Mouse (Mus musculus): Measurements from ENCODE around the gene Fkrp. TPM values are rescaled to one million over a fixed set of nuclear protein-coding genes. Genes with fewer than 3 reads are reported as not detected.

The Fkrp gene
- polyA plus RNA-seq, 1 experiment, result 14.8 TPM

GRCm38 (mm10) chr7:16845072-16845819 is 28.7 kb upstream of the Fkrp start:
- Histone ChIP-seq H3K36me3 (replicated peaks; ENCODE audit: low read length) (peaks cover 66% of the 10 kb centered on the region), H3K4me3 (replicated peaks) (peak overlapping the region; percentile 93), H3K27me3 (replicated peaks) (no peaks in the 10 kb centered on the region), H3K4me1 (peaks cover 72% of the 10 kb centered on the region), H3K9me3 (no peaks in the 10 kb centered on the region)
- TF ChIP-seq GATA1 (IDR thresholded peaks at IDR 0.05; ENCODE audit: borderline replicate concordance, low read length) (no peak), FLI1 (IDR thresholded peaks at IDR 0.05; ENCODE audit: low read length) (no peak)

DNA sequence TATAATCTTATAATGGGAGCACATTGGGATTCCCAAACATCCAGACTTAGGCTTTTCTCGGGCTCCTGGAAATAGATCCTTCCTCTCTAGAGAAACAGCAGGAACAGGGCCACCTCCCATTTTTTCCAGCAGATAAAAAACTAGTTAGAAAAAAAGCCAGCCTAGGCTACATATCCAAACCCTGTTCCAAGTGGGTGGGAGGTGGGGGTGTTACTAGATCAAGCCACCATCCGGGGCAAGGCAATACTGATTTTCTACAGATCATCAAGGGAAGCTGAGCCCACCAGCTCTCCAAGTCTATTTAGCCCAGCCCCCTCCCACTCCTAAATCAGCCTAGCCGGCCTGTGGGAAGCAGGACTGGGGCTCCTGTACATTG is 28.2 kb upstream of the Fkrp start:
- H3K9me3 ChIP-seq, result no peaks in the 10 kb centered on the region
- no peak for TF ChIP-seq FLI1 (IDR thresholded peaks at IDR 0.05; ENCODE audit: low read length)
- TF ChIP-seq GATA1 (IDR thresholded peaks at IDR 0.05; ENCODE audit: borderline replicate concordance, low read length), result no peak
- H3K4me3 ChIP-seq (replicated peaks), result peak overlapping the region; percentile 93
- H3K36me3 ChIP-seq (replicated peaks; ENCODE audit: low read length), result peaks cover 66% of the 10 kb centered on the region
- H3K4me1 ChIP-seq, result peaks cover 73% of the 10 kb centered on the region
- H3K27me3 ChIP-seq (replicated peaks), result no peaks in the 10 kb centered on the region

DNA sequence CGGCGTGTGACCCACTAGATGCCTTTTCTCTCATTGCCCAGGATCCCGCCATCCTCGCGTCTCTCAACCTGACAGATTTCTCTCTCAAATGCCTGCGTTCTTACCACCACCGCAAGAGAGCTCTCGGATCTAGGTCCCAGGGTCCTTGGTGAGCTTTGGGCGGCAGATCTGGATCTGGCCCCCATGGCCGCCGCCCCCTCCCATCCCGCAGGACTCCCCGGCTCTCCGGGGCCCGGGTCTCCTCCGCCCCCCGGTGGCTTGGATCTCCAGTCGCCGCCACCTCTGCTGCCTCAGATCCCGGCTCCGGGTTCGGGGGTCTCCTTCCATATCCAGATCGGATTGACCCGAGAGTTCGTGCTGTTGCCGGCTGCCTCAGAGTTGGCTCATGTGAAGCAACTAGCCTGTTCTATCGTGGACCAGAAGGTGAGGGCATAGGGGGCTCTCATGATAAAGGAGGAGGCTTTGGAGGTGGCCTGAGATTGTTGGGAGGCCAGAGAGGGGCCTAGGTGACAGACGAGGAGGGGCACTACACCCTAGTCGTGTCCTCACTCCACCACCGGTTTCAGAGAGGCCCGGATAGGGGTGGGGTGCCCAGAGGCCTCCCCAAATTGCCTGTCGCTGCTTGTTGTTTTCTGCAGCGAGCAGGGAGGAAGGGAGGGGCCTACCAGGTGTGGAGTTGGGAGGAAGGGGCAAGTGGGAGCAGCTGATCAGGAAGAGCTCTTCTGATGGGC is 27.1 kb upstream of the Fkrp start:
- no peak for TF ChIP-seq GATA1 (IDR thresholded peaks at IDR 0.05; ENCODE audit: borderline replicate concordance, low read length)
- H3K4me3 ChIP-seq (replicated peaks), result peak overlapping the region; percentile 93
- peaks cover 66% of the 10 kb centered on the region for H3K36me3 ChIP-seq (replicated peaks; ENCODE audit: low read length)
- H3K4me1 ChIP-seq, result peaks cover 78% of the 10 kb centered on the region
- H3K9me3 ChIP-seq, result no peaks in the 10 kb centered on the region
- no peaks in the 10 kb centered on the region for H3K27me3 ChIP-seq (replicated peaks)

DNA sequence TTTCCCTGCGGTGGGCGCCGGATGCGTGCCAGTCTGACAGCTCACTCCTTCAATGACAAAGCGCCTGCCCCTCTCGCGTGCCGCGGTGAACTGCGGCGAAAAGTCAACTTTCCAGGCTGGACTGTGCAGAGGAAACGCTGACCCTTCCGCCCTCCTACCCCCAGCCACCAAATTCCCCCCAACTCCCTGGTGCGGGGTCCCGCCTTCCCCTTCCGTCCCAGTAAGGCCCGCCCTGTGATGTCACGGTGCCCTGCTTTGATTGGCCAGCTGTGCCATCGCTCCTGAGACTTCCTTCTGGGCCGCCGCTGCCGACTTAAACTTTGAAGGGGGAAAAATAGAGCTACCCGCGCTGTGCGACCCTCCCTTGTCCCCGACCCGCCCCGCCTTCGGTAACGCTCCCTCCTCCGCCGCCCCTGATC is 26.1 kb upstream of the Fkrp start, which contains the start of gene Prkd2:
Gene Prkd2, plus strand, starts transcription at position 258 of the 419 bp plus-strand sequence.
- H3K9me3 ChIP-seq, result no peaks in the 10 kb centered on the region
- peak within 1 kb of the TSS; percentile 93 for H3K4me3 ChIP-seq (replicated peaks)
- H3K4me1 ChIP-seq, result peaks cover 87% of the 10 kb centered on the region
- peaks cover 66% of the 10 kb centered on the region for H3K36me3 ChIP-seq (replicated peaks; ENCODE audit: low read length)
- no peaks in the 10 kb centered on the region for H3K27me3 ChIP-seq (replicated peaks)
- TF ChIP-seq GATA1 (IDR thresholded peaks at IDR 0.05; ENCODE audit: borderline replicate concordance, low read length) (no peak), FLI1 (IDR thresholded peaks at IDR 0.05; ENCODE audit: low read length) (peak; percentile 60; the same call in 1 of the 2 replicates)

DNA sequence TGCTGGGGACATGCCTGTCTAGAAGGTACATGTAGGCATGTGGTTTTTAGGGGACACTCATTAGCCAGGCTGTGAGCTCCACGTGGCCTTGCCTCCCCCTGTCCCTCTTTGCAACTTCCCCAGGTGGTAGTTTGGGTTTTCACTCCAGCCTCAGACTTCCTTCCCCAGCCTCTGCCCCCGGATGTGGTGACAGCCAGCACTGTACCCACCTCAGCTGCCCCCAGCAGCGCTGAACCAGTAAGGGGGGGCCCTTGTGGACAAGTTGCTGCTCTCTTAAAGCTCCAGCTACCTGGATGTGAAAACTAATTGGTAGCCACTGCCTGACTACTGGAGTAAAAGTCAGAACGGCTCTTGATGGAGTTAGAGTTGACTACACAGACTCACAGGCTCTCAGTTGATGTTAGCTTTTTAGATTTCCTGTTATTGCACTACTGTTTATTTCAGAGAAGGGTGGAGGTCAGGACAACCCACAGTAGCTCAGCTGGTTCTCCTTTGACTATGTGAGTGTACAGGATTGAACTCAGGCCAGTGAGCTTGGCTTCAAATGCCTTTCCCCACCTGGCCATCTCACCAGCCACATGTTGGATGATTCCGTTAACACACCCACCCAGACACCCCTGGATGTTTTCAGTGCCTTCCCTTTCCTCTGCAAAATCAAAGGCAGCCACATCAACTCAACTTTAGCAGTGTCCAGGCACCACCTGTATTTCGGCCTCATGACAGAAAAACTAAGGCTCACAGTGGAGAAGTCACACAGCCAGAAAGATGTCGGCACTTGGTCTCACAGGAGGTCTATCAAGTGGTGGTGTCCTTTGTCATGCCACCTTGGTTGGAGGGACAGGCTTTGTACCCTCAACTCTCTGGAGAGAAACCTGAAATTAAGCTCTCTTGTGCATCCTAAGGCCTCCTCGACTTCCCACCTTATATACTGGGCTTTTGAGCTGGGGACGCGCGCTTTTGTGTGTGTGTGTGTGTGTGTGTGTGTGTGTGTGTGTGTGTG is 25.3 kb upstream of the Fkrp start:
- H3K4me3 ChIP-seq (replicated peaks), result peak overlapping the region; percentile 93
- peaks cover 87% of the 10 kb centered on the region for H3K4me1 ChIP-seq
- H3K9me3 ChIP-seq, result no peaks in the 10 kb centered on the region

DNA sequence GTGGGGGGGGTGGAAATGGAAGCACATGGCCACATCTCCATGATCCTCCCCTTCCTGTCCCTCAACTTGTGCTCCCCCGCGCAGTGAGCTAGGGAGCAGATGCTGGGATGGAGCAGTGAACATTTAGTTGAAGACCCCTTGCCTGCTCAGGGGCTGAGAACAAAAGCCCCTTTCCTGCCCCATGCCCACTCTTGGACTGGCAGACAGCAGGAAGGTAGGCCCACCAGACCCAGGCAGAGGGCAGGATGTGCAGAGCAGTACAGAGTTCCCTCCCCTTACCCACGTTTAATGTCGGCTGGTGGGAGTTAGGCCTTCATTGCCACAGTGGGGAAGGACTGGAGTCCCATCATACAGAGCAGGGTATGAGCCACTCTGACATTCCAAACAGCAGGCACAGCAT is 24.5 kb upstream of the Fkrp start:
- H3K36me3 ChIP-seq (replicated peaks; ENCODE audit: low read length), result peaks cover 63% of the 10 kb centered on the region
- no peaks in the 10 kb centered on the region for H3K9me3 ChIP-seq
- peaks cover 87% of the 10 kb centered on the region for H3K4me1 ChIP-seq
- peak overlapping the region; percentile 73 for H3K4me3 ChIP-seq (replicated peaks)
- no peaks in the 10 kb centered on the region for H3K27me3 ChIP-seq (replicated peaks)
- no peak for TF ChIP-seq GATA1 (IDR thresholded peaks at IDR 0.05; ENCODE audit: borderline replicate concordance, low read length)
- no peak for TF ChIP-seq FLI1 (IDR thresholded peaks at IDR 0.05; ENCODE audit: low read length)

More for the DNA sequence above, 25.3 kb upstream of the Fkrp start:
- Histone ChIP-seq H3K27me3 (replicated peaks) (no peaks in the 10 kb centered on the region), H3K36me3 (replicated peaks; ENCODE audit: low read length) (peaks cover 66% of the 10 kb centered on the region)
- TF ChIP-seq FLI1 (IDR thresholded peaks at IDR 0.05; ENCODE audit: low read length) (no peak), GATA1 (IDR thresholded peaks at IDR 0.05; ENCODE audit: borderline replicate concordance, low read length) (no peak)

DNA sequence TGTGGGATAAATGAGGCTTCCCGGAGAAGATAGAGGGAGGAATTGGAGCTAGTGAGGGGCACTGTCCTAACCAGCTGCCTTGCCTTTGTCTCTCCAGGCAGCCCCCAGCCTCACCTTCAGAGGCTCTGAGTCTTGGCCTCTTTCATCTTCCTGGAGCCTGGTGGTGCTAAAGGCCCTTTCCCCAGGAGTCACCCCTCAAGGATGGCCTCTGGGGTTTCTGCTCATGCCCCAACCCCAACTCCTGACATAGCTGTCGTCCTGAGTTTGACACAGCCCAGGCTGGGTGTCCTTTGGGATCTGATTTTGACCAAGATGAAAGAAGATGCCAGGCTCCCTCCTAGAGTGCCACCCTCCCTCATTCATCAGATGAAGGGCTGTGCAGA is 23.6 kb upstream of the Fkrp start:
- H3K4me3 ChIP-seq (replicated peaks), result no peak overlapping the region
- H3K4me1 ChIP-seq, result peaks cover 85% of the 10 kb centered on the region
- H3K27me3 ChIP-seq (replicated peaks), result no peaks in the 10 kb centered on the region
- H3K36me3 ChIP-seq (replicated peaks; ENCODE audit: low read length), result peaks cover 60% of the 10 kb centered on the region
- H3K9me3 ChIP-seq, result no peaks in the 10 kb centered on the region
- TF ChIP-seq GATA1 (IDR thresholded peaks at IDR 0.05; ENCODE audit: borderline replicate concordance, low read length), result no peak
- no peak for TF ChIP-seq FLI1 (IDR thresholded peaks at IDR 0.05; ENCODE audit: low read length)

DNA sequence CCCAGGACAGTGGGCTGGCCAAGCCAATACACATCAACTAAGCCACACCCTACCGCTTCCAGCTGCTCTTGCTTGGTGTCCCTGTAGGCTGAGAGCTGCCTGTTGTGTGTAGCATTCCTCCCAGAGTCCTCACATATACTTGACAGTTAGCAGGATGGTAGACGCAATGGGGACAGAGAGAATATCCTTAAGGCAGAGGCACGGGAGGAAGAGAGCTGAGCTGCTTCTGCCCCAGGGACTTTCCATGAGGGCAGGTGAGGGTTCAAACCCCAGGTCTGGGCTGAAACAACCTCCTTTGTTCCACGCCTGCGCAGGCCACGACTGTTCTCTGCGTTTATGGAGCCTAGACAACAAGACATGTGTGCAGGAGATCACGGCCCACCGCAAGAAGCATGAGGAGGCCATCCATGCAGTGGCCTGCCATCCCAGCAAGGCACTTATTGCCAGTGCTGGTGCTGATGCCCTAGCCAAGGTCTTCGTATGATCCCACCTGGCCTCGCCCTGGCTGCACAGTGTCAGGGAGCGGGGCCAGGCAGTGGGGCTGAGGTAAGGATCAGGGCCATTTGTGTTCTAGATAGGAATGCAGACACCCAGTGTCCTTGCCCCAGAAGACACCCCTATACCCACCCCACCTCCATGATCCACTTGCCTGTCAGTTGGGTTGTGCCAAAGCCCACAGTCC is 23.0 kb upstream of the Fkrp start:
- H3K4me1 ChIP-seq, result peaks cover 85% of the 10 kb centered on the region
- TF ChIP-seq FLI1 (IDR thresholded peaks at IDR 0.05; ENCODE audit: low read length) (no peak), GATA1 (IDR thresholded peaks at IDR 0.05; ENCODE audit: borderline replicate concordance, low read length) (no peak)
- H3K36me3 ChIP-seq (replicated peaks; ENCODE audit: low read length), result peaks cover 66% of the 10 kb centered on the region
- H3K9me3 ChIP-seq, result no peaks in the 10 kb centered on the region
- no peaks in the 10 kb centered on the region for H3K27me3 ChIP-seq (replicated peaks)
- H3K4me3 ChIP-seq (replicated peaks), result peak overlapping the region; percentile 48
